Mouse (Mus musculus): Measurements from ENCODE around the gene Anxa9.

The Anxa9 gene

DNA sequence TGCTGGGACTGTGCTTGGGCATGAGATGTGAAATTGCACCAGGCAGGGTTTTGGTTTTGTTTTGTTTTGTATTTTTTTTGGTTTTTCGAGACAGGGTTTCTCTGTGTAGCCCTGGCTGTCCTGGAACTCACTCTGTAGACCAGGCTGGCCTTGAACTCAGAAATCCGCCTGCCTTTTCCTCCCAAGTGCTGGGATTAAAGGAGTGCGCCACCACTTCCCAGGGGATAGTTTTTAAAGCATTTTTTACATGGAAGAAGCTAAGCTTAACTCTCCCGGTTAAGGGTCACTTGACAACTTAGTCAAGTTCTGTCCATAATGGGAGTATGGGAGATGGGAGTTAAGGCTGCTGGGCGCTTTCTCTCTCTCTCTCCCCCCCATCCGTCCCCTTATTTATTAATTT, 7.1 kb upstream of the Anxa9 start:
- no peak for ATAC-seq (ENCODE audit: low TSS enrichment)

DNA sequence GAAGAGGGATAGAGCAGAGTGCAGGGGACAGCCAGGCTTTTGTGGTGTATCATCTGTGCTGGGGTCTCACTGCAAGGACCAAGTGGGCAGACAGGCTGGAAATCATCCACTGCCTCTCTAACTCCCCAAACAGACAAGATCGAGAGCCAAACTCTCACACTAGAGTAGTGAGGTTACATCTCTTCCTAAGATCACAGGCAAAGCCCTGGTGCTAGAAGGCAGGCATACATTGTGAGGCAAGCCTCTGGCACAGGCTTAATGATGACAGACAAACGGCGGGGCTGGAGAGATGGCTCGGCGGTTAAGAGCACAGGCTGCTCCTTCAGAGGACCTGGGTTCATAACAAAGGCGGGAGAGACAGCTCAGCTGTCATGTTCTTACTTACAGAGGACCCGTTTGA, 6.5 kb upstream of the Anxa9 start:
- ATAC-seq (ENCODE audit: low TSS enrichment), result no peak

DNA sequence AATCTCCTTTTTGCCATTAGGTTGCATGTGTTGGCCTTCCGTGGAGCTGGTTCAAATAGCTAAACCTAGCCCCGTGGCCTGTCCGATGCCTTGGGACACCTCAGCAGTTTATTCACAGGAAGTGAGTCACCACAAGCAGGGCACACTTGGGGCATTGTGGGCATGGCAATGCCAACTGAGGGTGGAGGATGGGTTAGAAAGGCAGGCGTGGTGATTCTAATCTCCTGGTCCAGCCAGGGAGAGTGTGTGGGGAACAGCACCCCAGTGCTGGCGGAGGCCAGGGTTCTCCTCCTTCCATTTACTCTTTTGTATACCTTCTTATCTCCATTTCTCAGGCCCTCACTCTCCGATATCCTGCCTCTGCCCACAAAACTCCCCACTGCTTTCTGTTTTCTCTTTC, 5.6 kb upstream of the Anxa9 start:
- no peak for ATAC-seq (ENCODE audit: low TSS enrichment)

DNA sequence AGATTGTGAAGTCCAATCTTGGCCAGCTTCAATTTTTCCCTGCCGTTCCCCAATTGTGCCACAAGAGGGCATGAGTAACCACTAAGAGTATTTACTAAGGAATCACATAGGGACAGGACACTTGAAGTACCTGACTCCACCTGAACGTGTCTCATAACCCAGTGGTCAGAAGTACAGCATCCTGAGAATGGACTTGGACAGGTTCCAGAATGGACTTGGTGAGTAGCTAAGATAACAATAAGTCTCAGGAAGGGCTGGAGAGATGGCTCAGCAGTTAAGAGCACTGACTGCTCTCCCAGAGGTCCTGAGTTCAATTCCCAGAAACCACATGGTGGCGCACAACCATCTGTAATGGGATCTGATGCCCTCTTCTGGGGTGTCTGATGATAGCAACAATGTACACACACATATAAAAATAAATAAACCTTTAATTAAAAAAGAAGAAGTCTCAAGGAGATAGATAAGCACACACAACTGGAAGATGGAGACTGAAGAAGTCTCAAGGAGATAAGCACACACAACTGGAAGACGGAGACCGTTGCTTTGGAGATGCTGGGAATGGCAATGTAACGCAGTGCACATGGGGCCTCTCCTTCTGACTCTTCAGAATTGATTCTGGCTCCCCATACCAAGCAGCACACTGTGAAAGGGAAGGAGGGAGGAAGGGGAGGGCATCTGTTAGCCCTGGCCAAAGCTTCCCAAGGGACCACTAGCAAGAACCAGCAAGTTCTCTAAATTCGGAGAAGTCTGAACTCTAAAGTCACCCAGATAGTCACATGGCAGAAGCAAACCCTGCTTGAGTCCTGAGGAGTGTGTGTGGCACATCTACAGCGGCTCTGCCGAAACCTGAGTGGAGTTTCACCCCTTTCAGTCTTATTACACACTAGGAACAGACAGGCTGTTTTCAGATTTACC, 4.2 kb upstream of the Anxa9 start:
- peak; percentile 42; the same call in 1 of the 2 replicates for ATAC-seq (ENCODE audit: low TSS enrichment)

DNA sequence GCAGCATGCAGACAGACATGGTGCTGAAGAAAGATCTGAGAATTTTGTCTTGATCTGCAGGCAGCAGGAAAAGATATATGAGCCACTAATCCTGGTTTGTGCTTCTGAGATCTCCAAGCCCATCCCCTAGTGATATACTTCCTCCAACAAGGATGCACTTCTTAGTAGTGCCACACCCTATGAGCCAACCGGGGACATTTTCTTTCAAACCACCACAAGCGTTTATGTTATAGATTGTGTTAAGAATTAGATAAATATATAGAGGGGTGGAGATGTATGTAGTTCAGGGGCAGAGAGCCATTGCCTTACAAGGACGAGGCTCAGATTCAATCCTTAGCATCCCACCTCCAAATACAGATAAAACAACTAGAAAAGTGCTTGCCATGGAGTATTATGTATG, 3.5 kb upstream of the Anxa9 start:
- no peak for ATAC-seq (ENCODE audit: low TSS enrichment)

DNA sequence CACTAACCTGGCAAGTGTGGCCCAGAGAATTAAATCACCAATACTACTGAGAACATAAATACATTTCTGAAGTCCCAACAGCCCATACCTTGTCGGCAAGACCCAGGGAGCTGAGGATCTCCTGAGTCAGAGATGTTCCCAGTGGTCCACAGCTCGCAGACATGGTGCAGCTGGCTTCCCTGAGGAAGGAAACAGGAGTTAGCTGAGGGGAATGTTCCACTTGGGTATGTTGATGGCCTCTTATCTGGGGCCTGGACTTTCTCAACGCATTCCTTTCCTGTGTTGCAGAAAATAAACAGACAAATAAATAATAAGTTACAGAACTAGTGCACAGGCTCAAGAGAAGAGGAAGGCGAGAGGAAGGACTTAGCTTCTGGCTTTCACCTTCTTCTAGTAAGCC, 732 bp downstream of the Anxa9 start:
- no peak for ATAC-seq (ENCODE audit: low TSS enrichment)

DNA sequence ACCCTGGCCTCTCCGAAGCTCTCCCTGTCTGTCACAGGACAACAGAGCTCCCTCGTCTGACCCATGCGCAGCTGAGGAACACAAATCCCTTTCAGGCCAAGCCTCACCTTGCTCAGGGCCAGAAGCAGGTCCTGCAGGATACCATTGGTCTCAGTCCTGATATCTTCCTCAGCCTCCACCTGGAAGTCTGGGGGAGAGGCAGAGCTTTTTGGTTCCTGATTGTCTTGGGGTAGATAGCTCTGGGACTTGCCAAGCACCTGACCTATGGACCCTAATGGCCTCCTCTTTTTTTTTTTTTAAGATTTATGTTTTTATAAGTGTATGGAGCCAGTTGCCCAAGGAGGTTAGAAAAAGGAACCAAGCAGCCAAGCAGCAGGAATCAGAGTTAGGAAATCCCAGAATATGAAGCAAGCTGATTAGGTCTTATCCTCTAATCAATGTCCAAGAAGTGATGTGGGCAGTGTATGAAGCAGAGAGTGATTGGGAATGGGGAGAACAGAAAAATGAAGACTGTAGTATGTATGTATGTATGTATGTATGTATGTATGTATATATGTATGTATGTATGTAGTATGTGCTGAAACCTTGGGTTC, 5.7 kb downstream of the Anxa9 start:
- no peak for ATAC-seq (ENCODE audit: low TSS enrichment)

DNA sequence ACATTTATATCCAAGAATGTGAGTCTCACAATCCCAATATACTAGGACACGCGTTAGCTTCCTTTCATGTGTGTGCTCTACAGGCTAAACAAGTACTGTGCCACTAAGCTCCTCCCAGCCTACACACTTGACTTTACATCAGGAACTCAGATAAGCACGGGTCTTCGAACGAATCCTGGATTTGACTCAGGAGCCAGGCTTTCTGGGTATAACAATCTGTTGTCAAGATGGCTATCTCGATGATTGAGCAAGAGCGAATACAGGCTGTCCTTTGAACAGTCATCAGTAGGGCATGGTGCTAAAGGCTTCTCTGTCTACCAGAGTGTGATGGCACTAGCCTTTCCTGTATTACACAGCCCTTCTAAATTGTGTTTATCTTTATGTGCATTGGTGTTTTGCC, 9.0 kb downstream of the Anxa9 start:
- ATAC-seq (ENCODE audit: low TSS enrichment), result no peak

DNA sequence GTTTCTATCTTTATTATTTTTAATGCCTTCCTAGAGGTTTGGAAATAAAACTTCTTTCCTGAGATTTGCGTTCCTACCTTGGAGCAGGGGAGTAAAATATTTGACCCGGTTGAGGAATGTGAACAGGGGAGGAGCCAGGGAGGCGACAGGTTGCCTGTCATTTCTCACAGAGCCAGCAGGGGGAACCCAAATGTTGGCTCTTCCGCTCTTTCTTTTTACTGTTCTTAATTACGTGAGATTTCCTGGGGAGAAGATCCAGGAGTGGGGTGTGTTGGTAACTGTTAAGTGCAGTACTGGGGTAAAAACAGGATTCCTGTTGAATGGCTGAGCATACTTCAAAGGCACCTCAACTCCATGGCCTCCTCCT, 10.9 kb downstream of the Anxa9 start:
- peak; percentile 71 for ATAC-seq (ENCODE audit: low TSS enrichment)

DNA sequence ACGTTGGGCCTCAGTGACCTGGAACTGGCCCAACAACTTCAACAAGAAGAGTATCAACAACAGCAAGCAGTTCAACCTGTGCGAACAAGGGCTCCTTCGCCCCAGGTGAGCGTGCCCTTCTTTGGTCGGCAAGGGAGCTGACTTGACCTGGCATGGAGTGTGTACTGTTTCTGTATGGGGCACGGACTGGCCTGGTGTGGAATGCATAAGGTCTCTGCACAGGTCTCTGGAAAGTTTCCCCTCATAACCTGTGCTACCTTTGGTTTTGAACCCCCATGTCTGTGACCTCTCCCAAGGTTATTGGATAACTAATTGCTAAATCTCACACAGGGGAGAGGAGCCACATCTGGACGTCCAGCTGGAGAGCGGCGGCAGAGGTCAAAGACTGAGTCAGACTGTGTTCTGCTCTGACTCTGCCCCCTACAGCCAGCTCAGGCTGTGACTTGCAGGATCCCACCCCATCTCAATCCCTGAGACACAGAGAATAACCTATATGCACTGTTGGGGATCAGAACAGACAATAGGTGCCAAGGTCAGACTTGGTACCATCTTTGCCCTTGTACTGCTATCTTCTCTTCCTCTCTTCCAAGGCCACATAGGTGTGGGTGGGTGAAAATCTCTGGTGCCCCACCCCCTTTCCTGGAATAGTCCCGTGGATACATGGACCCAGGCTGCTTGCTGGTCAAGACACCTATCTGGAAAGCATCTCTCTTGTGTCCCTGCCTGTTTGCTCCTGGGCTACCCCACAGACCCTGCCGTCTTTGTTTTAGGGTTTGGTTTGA, 11.5 kb downstream of the Anxa9 start:
- ATAC-seq (ENCODE audit: low TSS enrichment), result no peak

DNA sequence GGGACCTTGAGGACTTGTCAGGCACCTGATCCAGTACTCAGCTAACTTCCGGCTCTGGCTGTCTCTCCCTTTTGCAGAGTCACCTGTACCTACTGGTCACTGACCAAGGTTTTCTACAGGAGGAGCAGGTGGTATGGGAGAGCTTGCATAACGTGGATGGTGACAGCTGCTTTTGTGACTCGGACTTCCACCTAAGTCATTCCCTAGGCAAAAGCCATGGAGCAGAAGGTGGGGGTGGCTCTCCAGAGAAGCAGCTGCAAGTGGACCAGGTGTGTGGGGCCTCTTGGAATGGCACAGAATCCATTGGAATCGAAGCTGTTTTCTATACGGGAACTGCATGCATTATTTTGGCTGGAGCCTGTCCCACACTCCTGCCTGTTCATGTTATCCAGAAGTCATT, 12.3 kb downstream of the Anxa9 start:
- ATAC-seq (ENCODE audit: low TSS enrichment), result no peak

DNA sequence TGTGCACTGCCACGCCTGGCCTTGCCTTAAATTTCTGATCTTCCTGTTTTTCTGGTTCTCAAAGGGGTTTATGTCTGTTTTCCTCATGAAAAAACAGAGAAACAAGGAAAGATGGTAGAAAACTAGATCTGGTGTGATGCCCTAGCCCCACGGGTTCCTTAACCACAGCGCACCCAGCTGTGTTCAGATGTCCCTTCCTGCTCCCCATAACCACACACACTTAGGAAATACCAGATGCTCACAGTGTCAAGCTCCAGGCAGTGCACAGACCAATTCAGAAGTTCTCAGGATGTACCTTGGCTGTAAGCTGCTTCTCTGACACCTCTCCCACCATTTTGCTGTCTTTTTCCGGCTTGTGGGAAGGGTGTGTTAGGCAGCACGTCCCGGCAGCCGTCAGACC, 12.7 kb downstream of the Anxa9 start:
- no peak for ATAC-seq (ENCODE audit: low TSS enrichment)

DNA sequence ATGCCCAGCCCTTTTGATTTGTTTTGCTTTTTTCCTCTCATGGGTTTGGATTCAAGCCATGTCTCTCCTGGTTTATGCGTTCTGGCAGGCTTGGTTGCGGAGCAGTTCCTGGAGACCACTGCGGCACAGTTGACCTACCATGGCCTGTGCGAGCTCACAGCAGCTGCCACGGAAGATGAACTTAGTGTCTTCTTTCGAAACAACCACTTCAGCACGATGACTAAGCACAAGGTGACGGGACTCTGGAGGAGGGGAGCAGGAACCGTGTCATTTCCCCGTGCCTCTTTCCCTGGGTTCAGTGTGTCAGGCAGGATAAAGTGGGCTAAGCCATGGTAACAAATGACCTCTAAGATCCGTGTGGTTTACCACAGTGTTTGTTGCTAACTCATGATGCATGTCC, 13.4 kb downstream of the Anxa9 start:
- ATAC-seq (ENCODE audit: low TSS enrichment), result no peak

DNA sequence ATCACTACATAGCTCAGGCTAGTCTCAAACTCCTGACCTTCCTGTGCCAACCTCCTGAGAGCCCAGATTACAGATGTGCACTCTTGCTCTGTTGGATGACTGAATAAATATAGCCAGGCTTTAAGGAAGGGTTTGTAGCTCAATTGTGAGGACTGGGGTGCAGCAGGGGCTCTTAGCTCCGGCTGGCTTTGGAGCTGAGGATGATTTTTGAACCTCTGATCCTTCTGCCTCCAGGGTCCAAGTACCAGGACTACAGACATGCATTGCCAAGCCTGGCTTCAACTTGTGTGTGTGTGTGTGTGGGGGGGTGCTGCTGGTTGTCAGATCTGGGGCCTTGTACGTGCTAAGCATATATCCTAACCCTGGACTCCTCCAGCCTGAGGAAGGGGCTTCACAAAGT, 14.1 kb downstream of the Anxa9 start:
- no peak for ATAC-seq (ENCODE audit: low TSS enrichment)

DNA sequence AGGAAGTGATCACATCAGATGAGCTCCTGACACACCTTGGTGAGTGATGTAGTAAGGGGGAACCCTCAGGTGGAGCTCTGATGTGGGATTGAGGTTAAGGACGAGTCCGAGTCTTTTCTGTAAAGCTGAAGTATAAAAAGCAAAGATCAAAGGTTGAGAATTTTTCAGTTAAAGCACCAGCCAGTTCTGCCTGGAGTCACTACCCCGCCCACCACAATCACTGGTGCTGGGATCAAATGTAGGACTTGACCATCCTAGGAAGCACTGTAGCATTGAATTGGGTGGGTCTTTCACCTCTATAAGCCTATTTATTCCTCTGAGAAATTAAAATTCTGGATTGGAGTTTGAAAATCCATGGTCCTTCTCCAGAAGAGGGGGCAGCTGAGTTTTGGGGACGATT, 15.9 kb downstream of the Anxa9 start:
- no peak for ATAC-seq (ENCODE audit: low TSS enrichment)

DNA sequence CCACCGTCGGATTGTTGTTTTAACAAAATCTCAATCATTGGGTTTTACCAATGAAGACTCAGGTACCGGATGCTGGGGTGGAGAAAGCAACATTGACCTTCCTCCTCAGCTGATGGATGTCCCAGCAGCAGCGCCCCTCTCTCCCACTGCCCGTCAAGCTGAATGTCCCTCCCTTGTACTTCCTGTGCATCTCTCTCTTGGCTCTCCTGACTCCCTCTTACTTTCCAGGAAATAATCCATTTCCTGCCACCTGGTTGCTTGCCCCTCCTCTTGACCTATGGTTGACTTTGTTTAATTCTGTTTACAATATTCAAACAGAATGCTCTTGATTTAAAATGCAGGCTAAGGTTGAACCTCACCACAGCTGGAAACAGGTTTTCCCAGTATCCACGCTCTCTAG, 16.8 kb downstream of the Anxa9 start:
- ATAC-seq (ENCODE audit: low TSS enrichment), result no peak

DNA sequence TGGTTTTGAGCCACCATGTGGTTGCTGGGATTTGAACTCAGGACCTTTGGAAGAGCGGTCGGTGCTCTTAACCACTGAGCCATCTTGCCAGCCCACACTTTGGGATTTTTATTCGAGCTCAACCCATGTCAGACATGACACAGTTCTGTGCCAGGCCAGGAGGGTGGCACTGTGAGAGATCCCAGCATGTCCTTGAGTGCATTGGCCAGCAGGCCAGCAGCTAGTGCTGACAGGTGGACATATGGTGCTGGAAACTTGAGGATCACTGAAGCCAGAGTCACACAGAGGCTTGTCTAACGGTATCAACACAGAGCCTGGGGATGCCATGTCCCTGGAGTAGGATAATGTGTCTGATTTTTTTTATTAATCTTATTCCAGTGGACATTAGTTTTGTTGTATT, 17.6 kb downstream of the Anxa9 start:
- no peak for ATAC-seq (ENCODE audit: low TSS enrichment)

DNA sequence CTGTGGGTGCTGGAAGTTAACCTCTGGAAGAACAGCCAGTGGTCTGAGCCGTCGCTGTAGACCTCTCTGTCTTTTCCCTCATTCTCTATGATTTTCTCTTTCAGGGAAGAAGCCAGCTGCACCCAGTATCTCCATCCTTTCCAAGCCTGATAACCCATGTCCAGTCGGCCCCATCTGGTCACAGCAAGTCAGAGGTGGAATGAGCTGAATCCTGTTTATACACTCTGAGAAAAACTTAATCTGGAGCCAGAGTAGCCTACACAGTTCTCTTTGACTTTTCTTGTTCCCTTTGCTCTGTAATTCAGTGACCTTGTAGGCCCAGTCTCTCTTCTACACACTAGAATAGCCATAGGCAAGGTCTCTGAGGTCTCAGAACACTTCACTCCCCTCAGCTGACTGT, 19.4 kb downstream of the Anxa9 start:
- no peak for ATAC-seq (ENCODE audit: low TSS enrichment)

DNA sequence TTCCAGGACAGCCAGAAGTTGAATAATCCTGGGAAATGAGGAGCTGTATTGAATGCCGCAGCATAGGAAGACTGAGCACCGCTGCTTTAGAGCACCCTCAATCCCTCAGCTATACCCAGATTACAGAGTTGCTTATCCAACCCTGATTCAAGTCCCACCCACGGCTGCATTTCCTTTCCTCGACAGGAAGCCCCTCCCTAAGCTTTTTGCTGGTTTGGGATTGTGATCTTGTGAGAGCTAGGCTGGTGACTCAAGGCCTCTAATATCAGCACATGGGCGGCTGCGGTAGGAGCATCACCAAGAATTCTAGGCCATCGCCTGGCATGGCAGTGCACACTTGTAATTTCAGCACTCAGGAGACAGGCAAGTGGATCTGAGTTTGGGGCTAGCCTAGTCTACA, 20.5 kb downstream of the Anxa9 start:
- no peak for ATAC-seq (ENCODE audit: low TSS enrichment)

DNA sequence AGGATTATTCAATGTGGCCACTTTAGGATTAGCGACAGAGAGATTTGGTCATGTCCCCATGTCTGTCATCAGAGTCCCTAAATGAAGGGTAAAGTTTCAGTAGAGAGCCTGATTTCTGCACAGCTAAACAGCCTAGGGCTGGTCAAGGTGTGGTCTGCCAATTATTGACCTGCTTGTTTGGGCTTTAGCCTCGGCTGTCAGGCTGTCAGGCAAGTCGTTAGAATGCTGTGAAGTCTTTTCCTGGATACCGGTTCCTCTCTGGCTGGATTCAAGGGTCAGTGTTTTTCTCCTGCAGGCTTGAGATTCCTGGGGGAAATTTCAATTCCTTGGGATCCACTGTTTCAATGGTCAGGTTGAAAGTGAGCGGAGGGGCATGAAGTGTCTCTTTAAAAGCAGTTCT, 21.0 kb downstream of the Anxa9 start:
- no peak for ATAC-seq (ENCODE audit: low TSS enrichment)

DNA sequence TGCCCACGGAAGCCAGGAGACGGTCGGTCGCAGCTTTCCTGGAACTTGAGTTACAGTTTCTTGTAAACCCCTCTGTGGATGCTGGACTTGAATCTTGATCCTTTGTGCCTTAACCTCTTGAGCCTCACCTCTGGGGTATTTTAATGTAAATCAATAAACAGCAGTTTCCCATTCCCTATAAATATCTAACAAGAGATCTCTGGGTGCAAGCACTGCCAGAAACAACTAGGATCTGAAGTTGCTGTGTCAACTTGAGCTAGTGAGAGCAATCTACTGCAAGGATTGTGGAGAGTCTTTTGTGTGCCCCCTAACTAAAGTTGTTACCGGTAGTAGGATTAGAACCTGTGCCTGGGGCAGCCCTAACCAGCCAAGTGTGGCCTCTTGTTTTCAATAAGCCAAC, 21.6 kb downstream of the Anxa9 start:
- ATAC-seq (ENCODE audit: low TSS enrichment), result no peak

DNA sequence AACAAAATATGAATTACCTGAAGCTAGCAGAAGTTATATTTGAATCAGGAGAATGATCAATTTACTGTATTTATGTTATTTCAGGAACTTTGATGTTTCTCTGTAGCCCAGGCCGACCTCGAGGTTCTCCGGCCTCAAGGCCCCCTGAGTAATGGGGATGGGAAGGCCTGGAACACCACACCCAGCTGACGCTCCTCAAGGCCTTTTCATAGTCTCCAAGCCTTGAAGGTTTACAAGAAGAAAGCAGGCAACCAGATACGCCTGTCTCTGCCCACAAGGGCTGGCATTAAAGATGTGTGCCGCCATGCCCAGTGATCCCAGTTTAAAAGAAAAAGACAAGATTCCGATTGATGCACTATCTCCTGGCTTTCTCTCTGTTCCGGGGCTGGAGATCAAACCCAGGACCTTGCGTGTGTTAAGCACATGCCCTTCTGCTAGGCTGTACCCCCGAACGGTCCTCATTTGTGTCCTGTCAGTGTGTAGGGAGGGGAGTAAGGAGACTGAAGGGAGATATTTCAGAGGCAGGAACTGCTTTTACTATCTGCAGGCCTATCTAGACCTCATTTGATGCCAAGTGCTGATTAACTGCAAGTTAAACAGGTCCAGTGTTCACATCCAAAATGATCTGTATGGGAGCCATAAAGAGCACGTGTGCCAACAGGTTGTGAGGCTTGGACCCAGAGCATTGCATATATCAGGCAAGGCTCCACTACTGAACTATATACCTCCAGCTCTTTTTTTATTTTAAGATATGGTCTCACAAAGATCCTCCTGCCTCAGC, 22.3 kb downstream of the Anxa9 start:
- ATAC-seq (ENCODE audit: low TSS enrichment), result no peak

Measured in frontal cortex, adult (tissue).